Mouse (Mus musculus): ENCODE results near the gene Slc11a1.

DNA sequence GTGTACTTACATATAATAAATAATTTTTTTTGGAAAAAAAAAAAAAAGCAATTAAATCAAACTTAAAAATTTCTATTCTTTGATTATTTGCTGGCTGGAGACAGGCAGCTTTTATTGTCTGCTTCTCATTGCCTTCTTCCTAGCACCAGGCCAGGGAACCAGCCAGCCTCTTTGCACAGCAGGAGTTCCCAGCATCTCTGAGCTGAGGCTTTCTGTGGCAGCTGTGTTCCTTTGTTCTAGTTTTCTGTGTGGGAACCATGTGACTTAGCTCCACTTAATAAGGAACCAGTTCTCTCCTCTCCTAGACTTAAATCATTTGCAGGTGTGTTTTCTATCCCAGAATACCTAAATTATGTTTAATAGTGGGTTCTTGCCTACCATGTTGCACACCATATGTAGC is 17.5 kb upstream of the Slc11a1 start:
- TF ChIP-seq CTCF (IDR thresholded peaks at IDR 0.05; ENCODE audit: low read depth) (no peak), EP300 (IDR thresholded peaks at IDR 0.05; ENCODE audit: low read depth) (no peak)

All from heart, postnatal 0 days (tissue).